ENCODE assay signal across 16 mouse cellular contexts in genomic region chr2:92780021-92780420, GRCm38 (mm10).
"Had no signal": no experiment of that assay in that cellular context is flagged by ENCODE, and none has a peak within 500 bp of the region (broad histone marks: within the 10 kb centered on the region; RNA-seq: fewer than 3 reads in every experiment).

No protein-coding gene starts in this region.

- H3K27me3 ChIP-seq: kidney, embryonic 15.5 days; liver, embryonic 12.5 days; liver, embryonic 15.5 days had no signal

- DNase-seq: kidney, adult 8-10 months; kidney, postnatal 10 days; kidney, postnatal 36 days; layer of hippocampus, adult 9-11 months; liver; lung, adult 18-20 months; lung, postnatal 14 days; midbrain, embryonic 14.5 days; thymus, adult 18-20 months; thymus, postnatal 36 days had no signal

- H3K36me3 ChIP-seq: kidney, embryonic 15.5 days; limb, embryonic 10.5 days; limb, embryonic 13.5 days; liver, embryonic 12.5 days; liver, embryonic 15.5 days had no signal

- H3K4me2 ChIP-seq: kidney, embryonic 15.5 days; limb, embryonic 13.5 days; liver, embryonic 12.5 days; liver, embryonic 15.5 days had no signal

- H3K27ac ChIP-seq: kidney, embryonic 15.5 days; limb, embryonic 10.5 days; limb, embryonic 13.5 days; liver, embryonic 12.5 days; liver, embryonic 15.5 days; macrophage had no signal

- ATAC-seq: liver, embryonic 12.5 days had no signal

- H3K4me3 ChIP-seq: kidney, embryonic 15.5 days; limb, embryonic 10.5 days; limb, embryonic 13.5 days; liver, embryonic 12.5 days; liver, embryonic 15.5 days had no signal

- H3K4me1 ChIP-seq: liver, embryonic 12.5 days; liver, embryonic 15.5 days had no signal

- H3K9me3 ChIP-seq: kidney, embryonic 15.5 days; limb, embryonic 10.5 days; limb, embryonic 13.5 days; liver, embryonic 12.5 days; liver, embryonic 15.5 days had no signal

- H3K9ac ChIP-seq: kidney, embryonic 15.5 days; limb, embryonic 13.5 days; liver, embryonic 12.5 days; liver, embryonic 15.5 days had no signal
